Mouse (Mus musculus) cortical plate, adult 2 months (tissue): ENCODE data around the gene Lrrc7.

Experiments
- CTCF ChIP-seq: fragments of 200-500 bp; IDR thresholded peaks from 2 replicates; pipeline ENCODE4 v1.5.1; 2011; ENCODE audit warnings: mild to moderate bottlenecking, control low read depth, low read length; ENCODE audit not compliant: insufficient read depth; ENCODE audit errors: extremely low read depth
- POLR2A ChIP-seq: fragments of 200-500 bp; IDR thresholded peaks from 2 replicates; pipeline ENCODE4 v1.6.1; 2011; ENCODE audit warnings: mild to moderate bottlenecking, low read length, control low read depth; ENCODE audit not compliant: insufficient read depth; ENCODE audit errors: extremely low read depth

DNA sequence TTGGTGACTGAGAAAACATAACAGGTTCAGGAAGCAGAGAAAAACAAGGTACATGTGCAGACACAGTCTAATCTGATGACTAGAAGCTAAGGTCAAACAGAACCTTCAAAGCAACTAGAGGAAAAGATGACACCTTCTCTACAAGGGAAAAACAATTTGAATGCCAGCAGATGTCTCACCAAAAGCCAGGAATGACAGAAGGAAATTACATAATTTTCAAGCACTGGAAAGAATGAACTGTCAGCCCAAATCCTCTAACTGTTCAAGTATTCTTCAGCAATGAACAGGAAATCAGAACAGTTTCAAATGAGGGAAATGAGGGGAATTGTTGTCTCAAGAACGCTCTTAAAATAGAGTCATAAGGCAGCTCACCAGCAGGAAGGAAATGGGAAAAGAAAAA, 421.4 kb downstream of the Lrrc7 start:
- TF ChIP-seq CTCF (no peak), POLR2A (no peak)
